In genomic region chr1:191197916-191198315, GRCm38 (mm10) we compare ENCODE assay signal across 1 mouse cellular context.
TF ChIP-seq lines count a peak whose summit lies in the region.

No protein-coding gene starts in this region.

TF ChIP-seq in MEL, 35 proteins besides CTCF, POLR2A, EP300 and RAD21 (continued from another document):
- TF ChIP-seq USF2 (IDR thresholded peaks at IDR 0.05; ENCODE audit: borderline replicate concordance in 1 of 2, insufficient read depth in 1 of 2, low read depth in 1 of 2, low read length in 2 of 2): no peak
- no peak for TF ChIP-seq NRF1 (IDR thresholded peaks at IDR 0.05; ENCODE audit: insufficient read depth, low read depth, low read length, poor library complexity, severe bottlenecking)
- TF ChIP-seq TBP (IDR thresholded peaks at IDR 0.05; ENCODE audit: low read depth, low read length): no peak
- no peak for TF ChIP-seq POLR2AphosphoS2 (IDR thresholded peaks at IDR 0.05; ENCODE audit: low read length)
- no peak for TF ChIP-seq JUND (IDR thresholded peaks at IDR 0.05; ENCODE audit: low read depth, low read length)
- TF ChIP-seq SIN3A (IDR thresholded peaks at IDR 0.05; ENCODE audit: low read length): no peak
- no peak for TF ChIP-seq GABPA (IDR thresholded peaks at IDR 0.05; ENCODE audit: low read depth, low read length)
- no peak for TF ChIP-seq ZC3H11A (IDR thresholded peaks at IDR 0.05; ENCODE audit: low read depth, low read length)
- TF ChIP-seq MYB (IDR thresholded peaks at IDR 0.05; ENCODE audit: low read depth, low read length): no peak
- no peak for TF ChIP-seq TCF12 (IDR thresholded peaks at IDR 0.05; ENCODE audit: low read depth, low read length)
- no peak for TF ChIP-seq GATA1 (IDR thresholded peaks at IDR 0.05; ENCODE audit: low read depth, low read length)
- no peak for TF ChIP-seq CHD1 (IDR thresholded peaks at IDR 0.05; ENCODE audit: low read depth, low read length)
- no peak for TF ChIP-seq MAZ (IDR thresholded peaks at IDR 0.05; ENCODE audit: low read depth, low read length)
- no peak for TF ChIP-seq ELF1 (IDR thresholded peaks at IDR 0.05; ENCODE audit: low read depth, low read length)
- TF ChIP-seq SMC3 (IDR thresholded peaks at IDR 0.05; ENCODE audit: low read depth, low read length): no peak
TF ChIP-seq in MEL: peak in this region for 0.
